Mouse (Mus musculus): ENCODE results near the gene Apol7a.

Apol7a gene

GRCm38 (mm10) chr15:77369981-77370380, 28.9 kb downstream of the Apol7a start:
- DNase-seq: peak; percentile 40

GRCm38 (mm10) chr15:77368818-77369320, 30.0 kb downstream of the Apol7a start:
- DNase-seq: peak; percentile 40

GRCm38 (mm10) chr15:77368148-77368547, 30.8 kb downstream of the Apol7a start:
- peak; percentile 98 for DNase-seq

- DNase-seq: no peak
Observed at GRCm38 (mm10) chr15:77367504-77367903, 31.4 kb downstream of the Apol7a start.

GRCm38 (mm10) chr15:77366706-77367484, 32.0 kb downstream of the Apol7a start:
- DNase-seq: peak; percentile 88

- DNase-seq: peak; percentile 62
Observed at GRCm38 (mm10) chr15:77365700-77366570, 33.0 kb downstream of the Apol7a start.

- no peak for DNase-seq
Observed at GRCm38 (mm10) chr15:77364026-77364425, 34.9 kb downstream of the Apol7a start.

GRCm38 (mm10) chr15:77363578-77363977, 35.3 kb downstream of the Apol7a start:
- DNase-seq: no peak

GRCm38 (mm10) chr15:77362952-77363351, 36.0 kb downstream of the Apol7a start:
- DNase-seq: no peak

GRCm38 (mm10) chr15:77359905-77360304, 39.0 kb downstream of the Apol7a start:
- no peak for DNase-seq

- DNase-seq: no peak
Observed at GRCm38 (mm10) chr15:77359486-77359885, 39.4 kb downstream of the Apol7a start.

- DNase-seq: no peak
Observed at GRCm38 (mm10) chr15:77359084-77359483, 39.8 kb downstream of the Apol7a start.

- DNase-seq: peak; percentile 95
Observed at GRCm38 (mm10) chr15:77358320-77359040, 40.4 kb downstream of the Apol7a start.

GRCm38 (mm10) chr15:77356248-77356810, 42.6 kb downstream of the Apol7a start:
- no peak for DNase-seq

GRCm38 (mm10) chr15:77354848-77355551, 43.9 kb downstream of the Apol7a start:
- DNase-seq: peak; percentile 65

GRCm38 (mm10) chr15:77354496-77354847, 44.4 kb downstream of the Apol7a start:
- no peak for DNase-seq

GRCm38 (mm10) chr15:77353764-77354163, 45.1 kb downstream of the Apol7a start:
- no peak for DNase-seq

- no peak for DNase-seq
Observed at GRCm38 (mm10) chr15:77352863-77353262, 46.0 kb downstream of the Apol7a start.

- no peak for DNase-seq
Observed at GRCm38 (mm10) chr15:77350117-77350516, 48.8 kb downstream of the Apol7a start.

GRCm38 (mm10) chr15:77348146-77348545, 50.8 kb downstream of the Apol7a start:
- no peak for DNase-seq

GRCm38 (mm10) chr15:77344127-77345125, 54.5 kb downstream of the Apol7a start:
- no peak for DNase-seq
